Mouse (Mus musculus) embryo, embryonic 11 days (tissue): ENCODE data around the gene Rnf2.

Experiments
- DNase-seq: peaks from one replicate; pipeline ENCODE4 v3.0.0-alpha.2; 2015

The Rnf2 gene

GRCm38 (mm10) chr1:151500531-151501361 lies at the start of gene Rnf2:
Gene Rnf2, minus strand, starts transcription at chr1:151500955.
- DNase-seq: peak; percentile 98

- no peak for DNase-seq
Measured at GRCm38 (mm10) chr1:151549794-151550193, 49.0 kb upstream of the Rnf2 start.

- no peak for DNase-seq
Measured at GRCm38 (mm10) chr1:151548896-151549610, 48.3 kb upstream of the Rnf2 start.

GRCm38 (mm10) chr1:151545571-151545970 lies 44.8 kb upstream of the Rnf2 start:
- no peak for DNase-seq

- DNase-seq: no peak
Measured at GRCm38 (mm10) chr1:151544581-151544980, 43.8 kb upstream of the Rnf2 start.

- DNase-seq: no peak
Measured at GRCm38 (mm10) chr1:151543796-151544477, 43.2 kb upstream of the Rnf2 start.

GRCm38 (mm10) chr1:151526701-151527100 lies 25.9 kb upstream of the Rnf2 start:
- DNase-seq: no peak

GRCm38 (mm10) chr1:151517571-151518250 lies 17.0 kb upstream of the Rnf2 start:
- DNase-seq: no peak

GRCm38 (mm10) chr1:151516871-151517270 lies 16.1 kb upstream of the Rnf2 start:
- DNase-seq: no peak

GRCm38 (mm10) chr1:151515733-151516132 lies 15.0 kb upstream of the Rnf2 start:
- no peak for DNase-seq

GRCm38 (mm10) chr1:151514119-151514518 lies 13.4 kb upstream of the Rnf2 start:
- no peak for DNase-seq

GRCm38 (mm10) chr1:151510811-151511210 lies 10.1 kb upstream of the Rnf2 start:
- DNase-seq: no peak

- peak; percentile 77 for DNase-seq
Measured at GRCm38 (mm10) chr1:151499815-151500501, 797 bp downstream of the Rnf2 start.

GRCm38 (mm10) chr1:151498381-151498780 lies 2.4 kb downstream of the Rnf2 start:
- no peak for DNase-seq

- no peak for DNase-seq
Measured at GRCm38 (mm10) chr1:151497942-151498341, 2.8 kb downstream of the Rnf2 start.

GRCm38 (mm10) chr1:151497028-151497427 lies 3.7 kb downstream of the Rnf2 start:
- DNase-seq: no peak

- no peak for DNase-seq
Measured at GRCm38 (mm10) chr1:151495635-151496285, 5.0 kb downstream of the Rnf2 start.

GRCm38 (mm10) chr1:151494711-151495110 lies 6.0 kb downstream of the Rnf2 start:
- no peak for DNase-seq

- no peak for DNase-seq
Measured at GRCm38 (mm10) chr1:151493826-151494225, 6.9 kb downstream of the Rnf2 start.

GRCm38 (mm10) chr1:151492419-151492818 lies 8.3 kb downstream of the Rnf2 start:
- no peak for DNase-seq

- DNase-seq: no peak
Measured at GRCm38 (mm10) chr1:151489806-151490205, 10.9 kb downstream of the Rnf2 start.

GRCm38 (mm10) chr1:151484754-151485153 lies 16.0 kb downstream of the Rnf2 start:
- DNase-seq: no peak
